Mouse (Mus musculus) spleen, postnatal 36 days (tissue): Measurements from ENCODE around the gene Adam1b.

Source experiments
- DNase-seq, 2 experiments: peaks; one replicate each; pipeline ENCODE4 v3.0.0; 2022; ENCODE audit warnings: low spot score in 2 of 2, mixed read lengths in 1 of 2

Gene Adam1b

DNA sequence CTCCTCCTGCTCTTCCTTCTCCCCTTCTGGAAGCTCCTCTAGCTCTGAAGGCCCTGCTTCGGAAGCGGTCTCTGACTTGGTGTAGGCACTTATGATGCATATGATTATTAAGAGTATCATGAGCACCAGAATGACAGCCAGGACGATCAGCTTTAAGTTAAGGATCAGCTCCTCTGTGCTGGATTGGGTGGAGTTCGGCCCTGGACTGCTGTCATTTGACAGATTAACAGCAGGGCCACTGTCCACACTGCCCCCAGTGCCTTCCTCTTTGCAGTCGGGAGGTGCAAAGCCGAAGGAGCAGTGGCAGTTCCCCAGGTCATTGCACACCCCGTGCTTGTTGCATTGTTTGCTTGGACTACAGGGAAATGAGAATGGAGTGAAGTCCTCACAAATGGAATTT lies 2.5 kb downstream of the Adam1b start:
- no peak for DNase-seq

DNA sequence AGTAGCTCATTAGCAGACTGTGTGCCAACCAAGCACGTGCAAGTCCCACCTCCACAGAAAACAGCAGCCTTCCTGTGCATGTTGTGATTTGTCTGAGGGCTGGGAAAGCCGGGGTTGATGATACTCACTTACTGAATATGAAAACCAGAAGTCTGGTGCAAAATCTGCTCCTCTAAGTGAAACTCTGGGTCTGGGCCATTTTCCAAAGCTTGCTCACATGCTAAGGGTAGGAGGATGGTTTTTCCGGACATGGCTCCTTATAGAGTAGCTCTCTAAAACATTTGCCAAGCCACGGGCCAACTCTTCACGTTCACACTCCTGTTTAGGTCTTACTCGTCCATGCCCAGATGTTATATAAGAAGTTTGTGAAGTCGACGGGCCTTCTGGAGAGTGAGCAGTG lies 9.9 kb downstream of the Adam1b start:
- DNase-seq, result no peak

DNA sequence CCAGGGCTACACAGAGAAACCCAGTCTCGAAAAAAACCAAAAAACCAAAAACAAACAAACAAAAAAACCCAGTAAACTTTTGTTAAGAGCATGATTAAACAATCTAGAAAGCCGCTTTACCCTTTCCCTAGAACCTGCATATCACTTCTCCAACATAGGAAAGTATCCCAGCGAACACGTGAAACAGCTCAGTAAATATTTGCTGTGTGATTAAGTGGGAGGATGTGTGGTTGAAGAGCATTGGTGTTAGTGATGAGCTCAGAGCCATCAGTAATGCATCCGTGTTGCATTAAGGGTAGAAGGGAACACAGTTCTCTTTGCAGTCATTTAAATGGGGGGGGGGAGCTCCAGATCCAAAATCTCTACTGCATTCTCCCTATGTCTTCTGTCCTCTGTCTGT lies 18.4 kb downstream of the Adam1b start:
- DNase-seq, result no peak

- peak; percentile 51 to 72 for DNase-seq
Measured at GRCm38 (mm10) chr5:121477680-121478079, 25.6 kb downstream of the Adam1b start.

DNA sequence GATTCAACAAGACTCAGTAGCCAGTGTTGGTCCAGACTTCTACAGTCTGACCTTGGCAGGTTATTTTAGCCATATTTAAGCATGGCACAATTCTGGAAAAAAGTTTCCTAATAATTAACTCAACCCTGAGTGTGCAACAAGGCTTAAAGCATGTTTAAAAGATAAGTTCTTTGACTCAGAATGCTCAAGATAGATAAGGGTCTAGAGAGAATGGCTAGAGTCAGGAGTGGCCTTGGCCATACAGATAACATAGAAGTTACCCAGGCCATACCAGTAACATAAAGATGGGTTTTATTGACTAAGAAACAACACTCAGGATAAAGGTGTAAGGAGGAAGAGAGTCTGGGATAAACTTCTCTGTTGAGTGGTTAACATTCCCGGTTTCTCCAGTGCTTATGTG lies 27.2 kb downstream of the Adam1b start:
- DNase-seq, result no peak

GRCm38 (mm10) chr5:121474610-121475009 lies 28.6 kb downstream of the Adam1b start:
- no peak for DNase-seq

GRCm38 (mm10) chr5:121472411-121472810 lies 30.8 kb downstream of the Adam1b start:
- DNase-seq, result no peak

DNA sequence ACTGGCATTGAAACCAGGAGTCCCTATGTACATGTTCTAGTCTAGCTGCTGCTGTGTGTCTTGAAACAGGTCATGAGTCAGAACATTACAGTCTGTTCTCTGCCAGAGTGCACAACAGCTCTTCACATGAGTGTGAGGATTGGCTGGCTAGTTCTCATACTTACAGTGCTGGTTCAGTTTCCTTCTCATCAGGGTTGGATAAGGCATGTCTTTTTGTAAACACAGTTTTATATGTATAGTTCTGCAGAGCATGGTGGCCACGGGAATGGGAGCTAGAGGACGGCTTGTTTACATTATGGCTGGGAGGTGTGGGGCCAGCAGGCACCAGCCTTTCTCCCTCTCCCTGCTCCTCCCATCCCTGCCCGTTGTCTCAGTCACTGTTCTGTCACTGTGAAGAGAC lies 33.7 kb downstream of the Adam1b start:
- no peak for DNase-seq

GRCm38 (mm10) chr5:121463601-121464250 lies 39.5 kb downstream of the Adam1b start:
- DNase-seq, result no peak

GRCm38 (mm10) chr5:121462967-121463366 lies 40.3 kb downstream of the Adam1b start:
- DNase-seq, result no peak

- no peak for DNase-seq
Measured at GRCm38 (mm10) chr5:121462171-121462502, 41.1 kb downstream of the Adam1b start.

GRCm38 (mm10) chr5:121461339-121462170 lies 41.7 kb downstream of the Adam1b start:
- no peak for DNase-seq

GRCm38 (mm10) chr5:121455510-121456265 lies 47.5 kb downstream of the Adam1b start:
- DNase-seq, result no peak

GRCm38 (mm10) chr5:121454503-121454782 lies 48.8 kb downstream of the Adam1b start:
- DNase-seq, result no peak

GRCm38 (mm10) chr5:121453743-121454502 lies 49.3 kb downstream of the Adam1b start:
- DNase-seq, result no peak

GRCm38 (mm10) chr5:121452906-121453305 lies 50.3 kb downstream of the Adam1b start:
- no peak for DNase-seq

- peak; percentile 98 to 99 for DNase-seq
Measured at GRCm38 (mm10) chr5:121452026-121452869, 51.0 kb downstream of the Adam1b start, which contains the start of gene Erp29. Gene Erp29 (minus strand): TSS chr5:121452506.

- DNase-seq, result peak; percentile 24 to 52
Measured at GRCm38 (mm10) chr5:121451644-121452025, 51.6 kb downstream of the Adam1b start, which contains the start of gene Tmem116. Gene Tmem116 (plus strand): TSS chr5:121451893.

DNA sequence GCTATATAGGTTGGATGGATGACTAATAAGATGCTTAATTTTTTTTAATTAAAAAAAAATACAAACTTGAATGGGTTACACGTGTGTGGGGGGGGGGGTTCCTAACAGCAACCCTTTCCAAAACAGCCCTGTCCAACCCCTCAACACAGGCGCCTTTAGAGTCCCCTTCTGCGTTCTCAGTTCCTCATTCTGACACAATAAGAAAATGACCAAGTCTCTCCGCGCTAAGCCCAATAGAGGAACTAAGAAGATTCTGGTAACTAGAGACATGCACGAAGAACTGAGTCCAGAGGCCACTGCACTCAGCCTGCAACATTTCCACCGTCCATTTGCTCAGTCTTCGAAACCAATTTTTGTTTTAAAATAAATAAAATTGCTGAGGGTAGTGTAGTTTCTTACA lies 52.0 kb downstream of the Adam1b start:
- DNase-seq, result peak; percentile 79 to 83

DNA sequence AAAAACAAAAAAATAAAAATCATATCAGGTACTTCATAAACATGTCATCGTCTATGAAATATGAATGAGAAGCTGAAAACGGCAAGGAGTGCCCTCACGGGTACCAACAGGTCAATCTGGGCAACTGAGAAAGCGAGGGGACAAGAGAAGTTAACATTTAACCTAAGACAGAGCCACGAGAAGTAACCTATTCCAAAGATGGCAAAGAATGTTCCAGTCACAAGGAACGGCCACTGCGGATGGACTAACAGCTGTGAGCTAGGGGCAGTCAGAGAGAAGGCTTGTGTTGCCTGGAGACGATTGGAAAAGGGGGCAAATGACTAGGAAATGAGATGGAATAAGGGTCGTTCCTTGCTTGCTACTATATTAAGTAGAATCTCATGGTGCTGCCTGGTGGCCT lies 52.8 kb downstream of the Adam1b start:
- DNase-seq, result no peak
